Mouse (Mus musculus) heart, embryonic 14.5 days (tissue): ENCODE data around the gene Plscr4. TPM values are rescaled to one million over a fixed set of nuclear protein-coding genes. Genes with fewer than 3 reads are reported as not detected.

Experiments used
- ATAC-seq: fragments of 200-750 bp; cut with Nextera tagmentation; 2 replicates; pipeline ENCODE4 v1.8.0; 2017; ENCODE audit warnings: low read depth, moderate TSS enrichment; ENCODE audit not compliant: insufficient number of reproducible peaks, insufficient read depth, low FRiP score
- H3K27ac ChIP-seq, 2 experiments: fragments of 200-500 bp in 1 of 2; fragments of 300-500 bp in 1 of 2; sonication (generic) in 1 of 2; replicated peaks in 1 of 2; 2 replicates each; pipeline ENCODE4 v1.5.1; 2012 to 2014; ENCODE audit warnings: low read depth in 2 of 2, low read length in 2 of 2, control low read depth in 1 of 2, mild to moderate bottlenecking in 1 of 2, mixed read lengths in 1 of 2; ENCODE audit not compliant: control insufficient read depth in 1 of 2, insufficient read depth in 1 of 2
- H3K27me3 ChIP-seq: fragments of 300-500 bp; sonication (generic); 2 replicates; pipeline ENCODE4 v1.6.1; 2014; ENCODE audit warnings: mild to moderate bottlenecking, low read length, control low read depth; ENCODE audit not compliant: control insufficient read depth, insufficient read depth
- H3K36me3 ChIP-seq: fragments of 300-500 bp; sonication (generic); 2 replicates; pipeline ENCODE4 v1.6.1; 2014; ENCODE audit warnings: mild to moderate bottlenecking, control low read depth, low read length, mixed read lengths; ENCODE audit not compliant: control insufficient read depth, insufficient read depth
- H3K4me1 ChIP-seq, 2 experiments: fragments of 200-500 bp in 1 of 2; fragments of 300-500 bp in 1 of 2; sonication (generic) in 1 of 2; 2 replicates each; pipeline ENCODE4 v1.6.1; 2012 to 2014; ENCODE audit warnings: low read length in 2 of 2, control low read depth in 1 of 2, mixed read lengths in 1 of 2; ENCODE audit not compliant: control insufficient read depth in 2 of 2, insufficient read depth in 2 of 2
- H3K4me2 ChIP-seq: fragments of 300-500 bp; sonication (generic); 2 replicates; pipeline ENCODE4 v1.6.1; 2014; ENCODE audit warnings: mild to moderate bottlenecking, low read length
- H3K4me3 ChIP-seq, 2 experiments: fragments of 200-500 bp in 1 of 2; fragments of 300-500 bp in 1 of 2; sonication (generic) in 1 of 2; 2 replicates each; pipeline ENCODE4 v1.5.1; 2012 to 2014; ENCODE audit warnings: low read length in 2 of 2, mild to moderate bottlenecking in 2 of 2, control low read depth in 1 of 2, low read depth in 1 of 2, moderate library complexity in 1 of 2; ENCODE audit not compliant: control insufficient read depth in 1 of 2, insufficient read depth in 1 of 2
- H3K9ac ChIP-seq: fragments of 300-500 bp; sonication (generic); 2 replicates; pipeline ENCODE4 v1.6.1; 2014; ENCODE audit warnings: mild to moderate bottlenecking, low read length
- H3K9me3 ChIP-seq: fragments of 300-500 bp; sonication (generic); 2 replicates; pipeline ENCODE4 v1.6.1; 2016; ENCODE audit warnings: low read length, control low read depth; ENCODE audit not compliant: control insufficient read depth
- WGBS: fragments of 180-500 bp; shearing (Covaris S2); extraction: QIAGEN DNeasy Blood & Tissue Kit; methylation state at CpG from one replicate; pipeline ENCODE4 v1.1.7; 2014; 5-methylcytosine and 5-hydroxymethylcytosine counted together
- polyA plus RNA-seq: library from polyadenylated mRNA; unstranded; fragments of >200 nt; fragmentation: Nextera tagmentation; extraction: Ambion mirVana; gene quantifications from 2 replicates; pipeline ENCODE4 v1.2.1, GENCODE M21; 2014

Gene Plscr4
- polyA plus RNA-seq, 1 experiment from 2014 or later = 5.4 TPM

DNA sequence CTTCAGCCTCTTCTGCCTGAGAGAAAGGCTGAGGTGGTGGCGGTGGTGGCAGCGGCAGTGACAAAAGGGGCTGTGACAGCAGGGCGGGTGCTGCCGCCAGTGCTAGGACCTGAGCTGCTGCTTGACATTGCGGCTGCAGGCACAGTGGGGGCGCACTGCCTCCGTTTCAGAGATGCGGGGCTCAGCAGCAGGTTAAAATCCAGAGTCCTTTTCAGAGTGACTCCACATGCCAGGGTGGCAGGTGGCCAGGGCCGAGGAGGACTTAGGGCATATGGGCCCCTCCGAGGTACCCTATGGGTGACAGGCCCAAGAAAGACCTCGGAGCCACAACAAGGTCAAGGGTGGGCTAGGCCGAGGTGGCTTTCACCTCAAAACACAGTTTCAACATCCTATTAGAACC, 59.9 kb downstream of the Plscr4 start:
- Histone ChIP-seq H3K9ac (no peak overlapping the region), H3K9me3 (peaks cover 5% of the 10 kb centered on the region; the same call in 1 of the 2 replicates), H3K27me3 (no peaks in the 10 kb centered on the region), H3K36me3 (no peaks in the 10 kb centered on the region), H3K4me2 (no peak overlapping the region), H3K4me3 (no peak overlapping the region), H3K27ac (no peak overlapping the region), H3K4me1 (no peaks in the 10 kb centered on the region)
- WGBS = 90% methylated on average over 12 of the region's 12 CpGs
- no peak for ATAC-seq

DNA sequence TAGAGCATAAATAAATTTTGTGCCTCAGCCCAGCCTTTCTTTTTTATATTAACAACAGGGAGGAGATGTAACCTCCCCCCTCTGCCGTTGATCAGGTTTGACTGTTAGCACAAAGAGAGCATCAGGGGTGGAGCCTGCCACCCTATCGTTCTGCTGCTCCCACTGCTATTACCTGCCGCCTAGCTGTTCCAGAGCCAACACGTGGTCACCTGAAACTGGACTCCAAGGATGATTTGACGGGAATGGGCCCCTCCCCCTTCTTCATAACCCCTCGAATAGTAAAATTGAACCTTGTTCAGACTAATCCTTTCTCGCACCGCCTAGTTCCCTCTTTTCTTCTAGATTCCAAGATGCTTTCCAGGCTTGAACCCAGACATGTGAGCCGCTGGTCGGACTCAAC, 63.6 kb downstream of the Plscr4 start:
- 91% methylated on average over 10 of the region's 10 CpGs for WGBS
- no peak overlapping the region for H3K4me2 ChIP-seq
- H3K27me3 ChIP-seq = no peaks in the 10 kb centered on the region
- no peak overlapping the region for H3K9ac ChIP-seq
- peaks cover 5% of the 10 kb centered on the region; the same call in 1 of the 2 replicates for H3K9me3 ChIP-seq
- no peaks in the 10 kb centered on the region for H3K36me3 ChIP-seq
- H3K27ac ChIP-seq = no peak overlapping the region
- no peaks in the 10 kb centered on the region for H3K4me1 ChIP-seq
- no peak overlapping the region for H3K4me3 ChIP-seq
- ATAC-seq = no peak

DNA sequence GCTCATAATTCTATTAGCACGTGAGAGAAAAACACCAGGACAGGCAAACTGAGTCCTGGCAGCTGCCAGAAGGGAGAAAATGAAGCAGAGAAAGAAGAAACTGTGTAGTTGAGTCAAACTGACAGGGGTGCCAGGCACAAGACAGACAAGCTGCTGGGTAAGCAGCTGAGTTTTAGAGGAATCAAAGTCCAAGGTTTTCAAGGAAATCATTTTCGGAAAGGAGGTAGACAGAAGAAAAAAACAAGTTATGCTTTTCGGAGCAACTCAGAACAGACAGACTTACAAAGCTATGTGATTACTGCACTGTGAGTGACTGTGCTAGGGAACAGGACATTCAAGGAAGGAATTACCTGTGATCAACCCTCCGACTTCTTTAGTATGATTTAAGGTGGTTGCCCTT, 67.3 kb downstream of the Plscr4 start:
- Histone ChIP-seq H3K9me3 (no peaks in the 10 kb centered on the region), H3K4me1 (no peaks in the 10 kb centered on the region), H3K4me3 (no peak overlapping the region), H3K4me2 (no peak overlapping the region), H3K9ac (no peak overlapping the region), H3K27me3 (no peaks in the 10 kb centered on the region), H3K36me3 (no peaks in the 10 kb centered on the region), H3K27ac (no peak overlapping the region)
- WGBS = 72% methylated on average over 4 of the region's 4 CpGs
- ATAC-seq = no peak

- H3K4me3 ChIP-seq = no peak overlapping the region
- H3K4me1 ChIP-seq = no peaks in the 10 kb centered on the region
- no peaks in the 10 kb centered on the region for H3K9me3 ChIP-seq
- H3K4me2 ChIP-seq = no peak overlapping the region
- H3K27me3 ChIP-seq = no peaks in the 10 kb centered on the region
- H3K36me3 ChIP-seq = no peaks in the 10 kb centered on the region
- no peak overlapping the region for H3K9ac ChIP-seq
- WGBS = 73% methylated on average over 3 of the region's 3 CpGs
- no peak for ATAC-seq
- no peak overlapping the region for H3K27ac ChIP-seq
Observed at GRCm38 (mm10) chr9:92530055-92530454, 72.9 kb downstream of the Plscr4 start.

DNA sequence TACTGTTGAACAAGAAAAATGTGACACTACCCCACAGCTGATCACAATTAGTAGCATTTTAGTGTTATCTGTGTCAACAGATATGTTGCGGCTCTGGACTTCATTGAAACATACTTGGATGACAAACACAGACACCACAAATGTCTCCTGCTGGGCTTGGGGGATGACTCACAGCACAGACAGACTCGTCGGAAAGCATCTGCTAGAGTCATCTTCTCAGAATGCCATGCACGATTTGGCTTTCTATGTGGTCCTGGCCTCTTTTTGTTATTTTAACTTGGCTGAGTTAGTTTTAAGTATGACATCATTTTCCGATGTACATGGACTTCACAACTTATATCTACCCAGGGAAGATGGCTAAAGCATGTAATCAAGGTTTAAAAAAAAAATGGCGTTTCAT, 80.6 kb downstream of the Plscr4 start:
- Histone ChIP-seq H3K27ac (no peak overlapping the region), H3K9me3 (no peaks in the 10 kb centered on the region), H3K4me2 (no peak overlapping the region), H3K27me3 (no peaks in the 10 kb centered on the region), H3K9ac (no peak overlapping the region), H3K4me3 (no peak overlapping the region), H3K4me1 (peaks cover 0 to 3% of the 10 kb centered on the region in 2 experiments; a peak in 2 of 4 replicates), H3K36me3 (no peaks in the 10 kb centered on the region)
- WGBS = 54% methylated on average over 6 of the region's 6 CpGs
- no peak for ATAC-seq

DNA sequence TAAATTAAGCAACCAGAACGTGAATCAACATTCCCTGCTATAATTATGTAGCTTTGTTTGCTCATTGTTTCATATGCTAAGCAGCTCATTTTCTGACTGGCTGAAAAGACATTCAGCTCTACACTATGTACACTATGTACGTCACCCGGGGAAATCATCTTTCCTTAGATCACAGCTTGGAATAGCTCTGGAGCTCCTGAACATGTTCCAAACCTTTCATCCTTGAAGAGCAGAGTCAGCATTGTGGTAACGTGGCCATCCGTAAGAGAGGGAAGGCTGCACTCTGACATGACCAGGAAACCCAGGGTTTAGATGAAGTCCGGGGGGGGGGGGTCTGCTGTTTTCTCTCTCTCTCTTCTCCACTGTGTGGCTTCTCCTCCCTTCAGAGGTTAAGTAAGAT, 81.0 kb downstream of the Plscr4 start:
- Histone ChIP-seq H3K27ac (no peak overlapping the region), H3K27me3 (no peaks in the 10 kb centered on the region), H3K4me1 (peaks cover 0 to 3% of the 10 kb centered on the region in 2 experiments; a peak in 2 of 4 replicates), H3K4me3 (no peak overlapping the region), H3K36me3 (no peaks in the 10 kb centered on the region), H3K9me3 (no peaks in the 10 kb centered on the region), H3K9ac (no peak overlapping the region), H3K4me2 (no peak overlapping the region)
- 73% methylated on average over 6 of the region's 6 CpGs for WGBS
- no peak for ATAC-seq

Other genes with a start within 250 kb of the Plscr4 start
- 29.7 and 29.9 TPM in 2 replicates for gene Plscr1, start 207.6 kb upstream of the Plscr4 start, polyA plus RNA-seq
- gene Plscr2, start 181.8 kb upstream of the Plscr4 start, polyA plus RNA-seq = 9.1 and 10.4 TPM in 2 replicates
- not detected in 2 replicates for gene 1700057G04Rik, start 148.0 kb upstream of the Plscr4 start, polyA plus RNA-seq
- gene Plod2, start 84.8 kb downstream of the Plscr4 start, polyA plus RNA-seq = 34.0 and 35.1 TPM in 2 replicates